Mouse (Mus musculus) heart, adult 2 months (tissue): Measurements from ENCODE around the gene Pla2g7. TPM values are rescaled to one million over a fixed set of nuclear protein-coding genes. Genes with fewer than 3 reads are reported as not detected.

Experiments
- DNase-seq, 2 experiments: peaks; one replicate each; pipeline ENCODE4 v3.0.0; 2021
- H3K27ac ChIP-seq: fragments of 200-600 bp; 2 replicates; pipeline ENCODE4 v1.8.1; 2022
- H3K27me3 ChIP-seq: fragments of 200-500 bp; 2 replicates; pipeline ENCODE4 v1.6.1; 2012; ENCODE audit warnings: mild to moderate bottlenecking, low read length, inconsistent platforms, mixed read lengths; ENCODE audit not compliant: control insufficient read depth, insufficient read depth
- H3K36me3 ChIP-seq: fragments of 200-500 bp; 2 replicates; pipeline ENCODE4 v1.6.1; 2012; ENCODE audit warnings: low read length, inconsistent platforms; ENCODE audit not compliant: control insufficient read depth, insufficient read depth
- H3K4me1 ChIP-seq: fragments of 200-500 bp; 2 replicates; pipeline ENCODE4 v1.6.1; 2011; ENCODE audit warnings: low read length; ENCODE audit not compliant: control insufficient read depth, insufficient read depth
- H3K4me3 ChIP-seq: fragments of 200-600 bp; 2 replicates; pipeline ENCODE4 v1.8.1; 2022
- H3K79me2 ChIP-seq: fragments of 200-500 bp; replicated peaks from 2 replicates; pipeline ENCODE4 v1.6.1; 2012; ENCODE audit warnings: mild to moderate bottlenecking, inconsistent platforms, low read length, moderate library complexity, mixed read lengths; ENCODE audit not compliant: control insufficient read depth, insufficient read depth
- H3K9ac ChIP-seq: fragments of 200-500 bp; 2 replicates; pipeline ENCODE4 v1.6.1; 2012; ENCODE audit warnings: low read depth, mild to moderate bottlenecking, control low read depth, inconsistent platforms, low read length, mixed read lengths
- CTCF ChIP-seq: fragments of 200-600 bp; IDR thresholded peaks from 2 replicates; pipeline ENCODE4 v1.8.1; 2022; ENCODE audit warnings: antibody characterized with exemption, mild to moderate bottlenecking, moderate library complexity
- EP300 ChIP-seq: fragments of 200-500 bp; IDR thresholded peaks from 2 replicates; pipeline ENCODE4 v1.6.1; 2011; ENCODE audit warnings: low read depth, low read length, control low read depth; ENCODE audit not compliant: insufficient read depth
- POLR2A ChIP-seq: fragments of 200-500 bp; IDR thresholded peaks from 2 replicates; pipeline ENCODE4 v1.6.1; 2011; ENCODE audit warnings: mild to moderate bottlenecking, low read depth, low read length, control low read depth; ENCODE audit not compliant: insufficient read depth
- WGBS: fragments of 180-500 bp; shearing (Covaris S2); methylation state at CpG from one replicate; pipeline ENCODE4 v1.1.7; 2018; 5-methylcytosine and 5-hydroxymethylcytosine counted together
- intact Hi-C: fragments of 180-260 bp; cut with DNase I; formaldehyde crosslinking; loops from one replicate; pipeline ENCODE4 v1.15.1; 2025
- polyA plus RNA-seq: library from polyadenylated mRNA; depleted of rRNA; stranded (reverse); fragments of >200 nt; gene quantifications from 2 replicates; pipeline ENCODE4 v1.2.3, GENCODE M21; 2012
- total RNA-seq, 2 experiments: library from RNA; stranded (reverse); gene quantifications; 2 replicates each; pipeline ENCODE4 v1.2.3; 2021

Gene Pla2g7
- total and polyA plus RNA-seq, 3 experiments, result 3.5 to 6.2 (median 5.8) TPM

- TF ChIP-seq CTCF, result no peak
- peak; percentile 90 for TF ChIP-seq EP300
- peak; percentile 46; the same call in 1 of the 2 replicates for TF ChIP-seq POLR2A
- Histone ChIP-seq H3K79me2 (no peaks in the 10 kb centered on the region), H3K4me1 (peaks cover 3% of the 10 kb centered on the region), H3K9ac (no peak overlapping the region), H3K27me3 (no peaks in the 10 kb centered on the region), H3K36me3 (no peaks in the 10 kb centered on the region), H3K4me3 (no peak overlapping the region), H3K27ac (no peak overlapping the region)
- peak in 1 of 2 experiments; percentile 28 for DNase-seq
- intact Hi-C loops, result no loop called here
- 28% methylated on average over 12 of the region's 12 CpGs for WGBS
Observed at GRCm38 (mm10) chr17:43554516-43555403, 13.1 kb upstream of the Pla2g7 start.

- H3K27me3 ChIP-seq, result no peaks in the 10 kb centered on the region
- no peaks in the 10 kb centered on the region for H3K79me2 ChIP-seq
- no peak overlapping the region for H3K4me3 ChIP-seq
- intact Hi-C loops, result no loop called here
- peaks cover 3% of the 10 kb centered on the region for H3K4me1 ChIP-seq
- H3K36me3 ChIP-seq, result no peaks in the 10 kb centered on the region
- H3K9ac ChIP-seq, result no peak overlapping the region
- 60% methylated on average over 4 of the region's 4 CpGs for WGBS
- DNase-seq, result no peak
- TF ChIP-seq EP300 (no peak), POLR2A (no peak), CTCF (no peak)
- H3K27ac ChIP-seq, result no peak overlapping the region
Observed at GRCm38 (mm10) chr17:43557104-43557503, 10.8 kb upstream of the Pla2g7 start.

GRCm38 (mm10) chr17:43557541-43558090, 10.3 kb upstream of the Pla2g7 start:
- Histone ChIP-seq H3K4me1 (peaks cover 3% of the 10 kb centered on the region), H3K9ac (no peak overlapping the region), H3K36me3 (no peaks in the 10 kb centered on the region), H3K4me3 (no peak overlapping the region), H3K27ac (no peak overlapping the region), H3K79me2 (no peaks in the 10 kb centered on the region), H3K27me3 (no peaks in the 10 kb centered on the region)
- DNase-seq, result peak; percentile 50 to 70
- TF ChIP-seq POLR2A (no peak), EP300 (0 out of 2 replicates have a peak, but pooled peaks have one; percentile 1)
- WGBS, result 42% methylated on average over 6 of the region's 6 CpGs
- intact Hi-C loops, result no loop called here

GRCm38 (mm10) chr17:43558678-43559077, 9.2 kb upstream of the Pla2g7 start:
- no peak overlapping the region for H3K27ac ChIP-seq
- 90% methylated on average over 3 of the region's 3 CpGs for WGBS
- no peak overlapping the region for H3K9ac ChIP-seq
- no peak overlapping the region for H3K4me3 ChIP-seq
- no peaks in the 10 kb centered on the region for H3K36me3 ChIP-seq
- H3K4me1 ChIP-seq, result peaks cover 3% of the 10 kb centered on the region
- TF ChIP-seq POLR2A, result no peak
- no peak for TF ChIP-seq EP300
- no peak for TF ChIP-seq CTCF
- intact Hi-C loops, result no loop called here
- no peaks in the 10 kb centered on the region for H3K27me3 ChIP-seq
- no peak for DNase-seq
- H3K79me2 ChIP-seq, result no peaks in the 10 kb centered on the region

GRCm38 (mm10) chr17:43563192-43563987, 4.5 kb upstream of the Pla2g7 start:
- no peak overlapping the region for H3K27ac ChIP-seq
- no peaks in the 10 kb centered on the region for H3K36me3 ChIP-seq
- WGBS, result 91% methylated on average over 7 of the region's 7 CpGs
- no peaks in the 10 kb centered on the region for H3K27me3 ChIP-seq
- TF ChIP-seq POLR2A (no peak), CTCF (no peak), EP300 (no peak)
- no peaks in the 10 kb centered on the region for H3K79me2 ChIP-seq
- no peak overlapping the region for H3K4me3 ChIP-seq
- intact Hi-C loops, result no loop called here
- no peak for DNase-seq
- H3K9ac ChIP-seq, result no peak overlapping the region
- no peaks in the 10 kb centered on the region for H3K4me1 ChIP-seq

- intact Hi-C loops, result no loop called here
- no peak overlapping the region for H3K27ac ChIP-seq
Observed at GRCm38 (mm10) chr17:43567593-43567991, 306 bp upstream of the Pla2g7 start.

More at GRCm38 (mm10) chr17:43567593-43567991, 306 bp upstream of the Pla2g7 start:
- no peak for DNase-seq
- H3K9ac ChIP-seq, result no peak overlapping the region
- H3K27me3 ChIP-seq, result no peaks in the 10 kb centered on the region
- TF ChIP-seq POLR2A (no peak), CTCF (no peak), EP300 (no peak)
- H3K4me1 ChIP-seq, result no peaks in the 10 kb centered on the region
- no peak overlapping the region for H3K4me3 ChIP-seq
- 23% methylated on average over 12 of the region's 12 CpGs for WGBS
- no peaks in the 10 kb centered on the region for H3K79me2 ChIP-seq
- no peaks in the 10 kb centered on the region for H3K36me3 ChIP-seq
